Mouse (Mus musculus): ENCODE results near the gene Fgr.

DNA sequence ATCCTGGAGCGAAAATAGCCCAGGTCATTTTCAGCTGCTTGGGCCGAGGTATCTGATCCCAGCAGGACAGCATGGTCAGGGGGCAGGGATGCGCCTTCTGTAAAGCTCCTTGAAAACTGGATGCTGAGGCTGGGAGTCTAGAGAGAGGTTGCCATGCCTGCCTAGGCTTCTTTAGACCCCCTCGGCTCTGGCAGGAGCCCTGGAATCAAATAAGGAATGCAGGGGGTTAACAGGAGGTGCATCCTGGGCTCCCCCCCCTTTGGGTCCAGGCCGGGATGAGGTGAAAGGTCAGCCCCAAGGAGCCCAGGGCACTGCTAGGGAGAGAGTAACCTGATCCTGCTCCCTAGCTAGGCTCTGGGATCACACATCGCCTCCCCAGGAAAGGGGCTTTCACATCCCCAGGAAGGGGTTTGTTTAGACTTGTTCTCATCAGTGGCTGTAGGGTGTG lies 70.8 kb downstream of the Fgr start:
- TF ChIP-seq CTCF (IDR thresholded peaks at IDR 0.05; ENCODE audit: low read depth) (no peak), EP300 (IDR thresholded peaks at IDR 0.05; ENCODE audit: low read depth) (no peak)

Measured in heart, postnatal 0 days (tissue).